Mouse (Mus musculus): ENCODE data around the gene Ern1. TPM values are rescaled to one million over a fixed set of nuclear protein-coding genes. Genes with fewer than 3 reads are reported as not detected.
A peak's percentile ranks its signal among the peaks of the same experiment; 100 is the strongest.

Ern1 gene
- polyA plus RNA-seq, 1 experiment from 2014 or later = 3.9 TPM

- no peak overlapping the region for H3K4me2 ChIP-seq
- no peak for DNase-seq
- no peaks in the 10 kb centered on the region for H3K36me3 ChIP-seq
- H3K9ac ChIP-seq = no peak overlapping the region
- H3K27ac ChIP-seq = peak overlapping the region; percentile 24; the same call in 1 of the 2 replicates
- H3K4me3 ChIP-seq (replicated peaks) = no peak overlapping the region
- H3K4me1 ChIP-seq (replicated peaks) = peaks cover 76% of the 10 kb centered on the region
- 61% methylated on average over 9 of the region's 9 CpGs for WGBS (ENCODE audit: insufficient replicate concordance)
- H3K27me3 ChIP-seq = no peaks in the 10 kb centered on the region
- H3K9me3 ChIP-seq (replicated peaks) = no peaks in the 10 kb centered on the region
- ATAC-seq (ENCODE audit: low read depth) = peak; percentile 26; the same call in 1 of the 2 replicates
Observed at GRCm38 (mm10) chr11:106479619-106480529, 7.8 kb downstream of the Ern1 start.

- H3K27me3 ChIP-seq = no peaks in the 10 kb centered on the region
- ATAC-seq (ENCODE audit: low read depth) (no peak), DNase-seq (no peak)
- H3K27ac ChIP-seq = no peak overlapping the region
- no peak overlapping the region for H3K9ac ChIP-seq
- H3K4me3 ChIP-seq (replicated peaks) = no peak overlapping the region
- H3K36me3 ChIP-seq = no peaks in the 10 kb centered on the region
- H3K4me1 ChIP-seq (replicated peaks) = peaks cover 72% of the 10 kb centered on the region
- no peaks in the 10 kb centered on the region for H3K9me3 ChIP-seq (replicated peaks)
- no peak overlapping the region for H3K4me2 ChIP-seq
- 70% methylated on average over 1 of the region's 1 CpGs for WGBS (ENCODE audit: insufficient replicate concordance)
Observed at GRCm38 (mm10) chr11:106478745-106479144, 8.9 kb downstream of the Ern1 start.

- no peaks in the 10 kb centered on the region for H3K27me3 ChIP-seq
- DNase-seq (no peak), ATAC-seq (ENCODE audit: low read depth) (peak; percentile 58; the same call in 1 of the 2 replicates)
- H3K4me3 ChIP-seq (replicated peaks) = no peak overlapping the region
- 61% methylated on average over 4 of the region's 4 CpGs for WGBS (ENCODE audit: insufficient replicate concordance)
- H3K9ac ChIP-seq = no peak overlapping the region
- no peaks in the 10 kb centered on the region for H3K36me3 ChIP-seq
- peaks cover 66% of the 10 kb centered on the region for H3K4me1 ChIP-seq (replicated peaks)
- H3K9me3 ChIP-seq (replicated peaks) = no peaks in the 10 kb centered on the region
- H3K27ac ChIP-seq = no peak overlapping the region
- H3K4me2 ChIP-seq = no peak overlapping the region
Observed at GRCm38 (mm10) chr11:106477505-106478160, 10.0 kb downstream of the Ern1 start.

GRCm38 (mm10) chr11:106475309-106475708, 12.3 kb downstream of the Ern1 start:
- Histone ChIP-seq H3K9me3 (replicated peaks) (no peaks in the 10 kb centered on the region), H3K36me3 (no peaks in the 10 kb centered on the region), H3K4me2 (no peak overlapping the region), H3K4me3 (replicated peaks) (no peak overlapping the region), H3K4me1 (replicated peaks) (peaks cover 70% of the 10 kb centered on the region), H3K27me3 (no peaks in the 10 kb centered on the region), H3K9ac (no peak overlapping the region), H3K27ac (no peak overlapping the region)
- ATAC-seq (ENCODE audit: low read depth) (no peak), DNase-seq (no peak)
- WGBS (ENCODE audit: insufficient replicate concordance) = 24% methylated on average over 1 of the region's 1 CpGs

- ATAC-seq (ENCODE audit: low read depth) = peak; percentile 31; the same call in 1 of the 2 replicates
- WGBS (ENCODE audit: insufficient replicate concordance) = 31% methylated on average over 1 of the region's 1 CpGs
- Histone ChIP-seq H3K9ac (no peak overlapping the region), H3K4me2 (no peak overlapping the region), H3K4me1 (replicated peaks) (peaks cover 59% of the 10 kb centered on the region), H3K27me3 (no peaks in the 10 kb centered on the region), H3K27ac (peak overlapping the region; percentile 24; the same call in 1 of the 2 replicates), H3K4me3 (replicated peaks) (no peak overlapping the region), H3K9me3 (replicated peaks) (no peaks in the 10 kb centered on the region), H3K36me3 (no peaks in the 10 kb centered on the region)
- DNase-seq = no peak
Observed at GRCm38 (mm10) chr11:106471629-106472028, 16.0 kb downstream of the Ern1 start.

- Histone ChIP-seq H3K4me2 (no peak overlapping the region), H3K4me1 (replicated peaks) (peaks cover 65% of the 10 kb centered on the region), H3K9ac (no peak overlapping the region), H3K36me3 (no peaks in the 10 kb centered on the region), H3K9me3 (replicated peaks) (no peaks in the 10 kb centered on the region), H3K27ac (0 out of 2 replicates have a peak overlapping the region, but pooled peaks have one; percentile 14), H3K4me3 (replicated peaks) (no peak overlapping the region), H3K27me3 (no peaks in the 10 kb centered on the region)
- ATAC-seq (ENCODE audit: low read depth) (peak; percentile 48; the same call in 1 of the 2 replicates), DNase-seq (no peak)
- WGBS (ENCODE audit: insufficient replicate concordance) = 31% methylated on average over 1 of the region's 1 CpGs
Observed at GRCm38 (mm10) chr11:106468509-106468908, 19.1 kb downstream of the Ern1 start.

GRCm38 (mm10) chr11:106465932-106466331, 21.7 kb downstream of the Ern1 start:
- no peak overlapping the region for H3K27ac ChIP-seq
- no peak for ATAC-seq (ENCODE audit: low read depth)
- WGBS (ENCODE audit: insufficient replicate concordance) = 85% methylated on average over 4 of the region's 4 CpGs

GRCm38 (mm10) chr11:106465545-106465903, 22.1 kb downstream of the Ern1 start:
- ATAC-seq (ENCODE audit: low read depth) = no peak

More at GRCm38 (mm10) chr11:106465932-106466331, 21.7 kb downstream of the Ern1 start:
- Histone ChIP-seq H3K9me3 (replicated peaks) (no peaks in the 10 kb centered on the region), H3K4me1 (replicated peaks) (peaks cover 71% of the 10 kb centered on the region), H3K9ac (no peak overlapping the region), H3K4me3 (replicated peaks) (no peak overlapping the region), H3K27me3 (no peaks in the 10 kb centered on the region), H3K36me3 (no peaks in the 10 kb centered on the region), H3K4me2 (no peak overlapping the region)
- DNase-seq = no peak

GRCm38 (mm10) chr11:106464681-106465544, 22.7 kb downstream of the Ern1 start:
- Histone ChIP-seq H3K27ac (no peak overlapping the region), H3K4me1 (replicated peaks) (peaks cover 73% of the 10 kb centered on the region), H3K9me3 (replicated peaks) (no peaks in the 10 kb centered on the region), H3K36me3 (no peaks in the 10 kb centered on the region), H3K4me2 (no peak overlapping the region), H3K4me3 (replicated peaks) (no peak overlapping the region), H3K9ac (no peak overlapping the region), H3K27me3 (no peaks in the 10 kb centered on the region)
- ATAC-seq (ENCODE audit: low read depth) (no peak), DNase-seq (no peak)
- WGBS (ENCODE audit: insufficient replicate concordance) = 70% methylated on average over 4 of the region's 4 CpGs

More at GRCm38 (mm10) chr11:106465545-106465903, 22.1 kb downstream of the Ern1 start:
- Histone ChIP-seq H3K9me3 (replicated peaks) (no peaks in the 10 kb centered on the region), H3K27ac (no peak overlapping the region), H3K9ac (no peak overlapping the region), H3K36me3 (no peaks in the 10 kb centered on the region), H3K27me3 (no peaks in the 10 kb centered on the region), H3K4me3 (replicated peaks) (no peak overlapping the region), H3K4me1 (replicated peaks) (peaks cover 71% of the 10 kb centered on the region), H3K4me2 (no peak overlapping the region)
- no peak for DNase-seq
- 86% methylated on average over 1 of the region's 1 CpGs for WGBS (ENCODE audit: insufficient replicate concordance)

GRCm38 (mm10) chr11:106463845-106464244, 23.8 kb downstream of the Ern1 start:
- no peaks in the 10 kb centered on the region for H3K36me3 ChIP-seq
- H3K9me3 ChIP-seq (replicated peaks) = no peaks in the 10 kb centered on the region
- H3K27ac ChIP-seq = no peak overlapping the region
- no peaks in the 10 kb centered on the region for H3K27me3 ChIP-seq
- ATAC-seq (ENCODE audit: low read depth) (no peak), DNase-seq (no peak)
- no peak overlapping the region for H3K4me2 ChIP-seq
- WGBS (ENCODE audit: insufficient replicate concordance) = 30% methylated on average over 5 of the region's 5 CpGs
- peaks cover 67% of the 10 kb centered on the region for H3K4me1 ChIP-seq (replicated peaks)
- H3K4me3 ChIP-seq (replicated peaks) = no peak overlapping the region
- H3K9ac ChIP-seq = no peak overlapping the region

GRCm38 (mm10) chr11:106462309-106462708, 25.3 kb downstream of the Ern1 start:
- ATAC-seq (ENCODE audit: low read depth) = no peak
- Histone ChIP-seq H3K9me3 (replicated peaks) (no peaks in the 10 kb centered on the region), H3K27me3 (no peaks in the 10 kb centered on the region), H3K4me3 (replicated peaks) (no peak overlapping the region), H3K4me2 (no peak overlapping the region), H3K36me3 (no peaks in the 10 kb centered on the region), H3K9ac (no peak overlapping the region), H3K27ac (no peak overlapping the region), H3K4me1 (replicated peaks) (peaks cover 60% of the 10 kb centered on the region)
- WGBS (ENCODE audit: insufficient replicate concordance) = 20% methylated on average over 3 of the region's 3 CpGs
- no peak for DNase-seq

All from liver, embryonic 13.5 days (tissue).